Mouse (Mus musculus): ENCODE data around the gene Xylb.

Gene Xylb

DNA sequence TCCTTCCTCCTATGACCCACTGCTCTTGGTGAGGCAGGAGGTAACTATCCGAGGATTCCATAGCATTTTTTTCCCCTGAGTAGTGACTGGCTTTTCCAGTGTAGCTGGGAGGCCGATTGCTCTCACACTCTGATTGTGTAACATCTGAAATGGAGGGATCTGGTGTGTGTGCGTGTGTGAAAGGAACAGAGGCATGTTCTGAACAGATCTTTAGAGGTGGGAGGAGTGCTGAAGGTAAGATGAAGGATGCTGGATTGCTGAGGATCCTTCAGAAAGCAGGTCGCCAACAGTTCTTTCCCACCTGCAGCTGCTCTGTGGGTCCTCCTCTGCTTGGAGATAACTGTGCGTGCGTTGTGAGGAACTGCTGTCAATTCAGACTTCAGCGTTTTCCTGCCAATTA is 44.2 kb downstream of the Xylb start:
- DNase-seq (ENCODE audit: extremely low read depth, low read depth, low spot score), result no peak

GRCm38 (mm10) chr9:119401801-119402214 is 44.6 kb downstream of the Xylb start, which contains the start of gene Acvr2b:
Acvr2b (plus strand) TSS chr9:119402118.
- DNase-seq (ENCODE audit: extremely low read depth, low read depth, low spot score), result no peak

DNA sequence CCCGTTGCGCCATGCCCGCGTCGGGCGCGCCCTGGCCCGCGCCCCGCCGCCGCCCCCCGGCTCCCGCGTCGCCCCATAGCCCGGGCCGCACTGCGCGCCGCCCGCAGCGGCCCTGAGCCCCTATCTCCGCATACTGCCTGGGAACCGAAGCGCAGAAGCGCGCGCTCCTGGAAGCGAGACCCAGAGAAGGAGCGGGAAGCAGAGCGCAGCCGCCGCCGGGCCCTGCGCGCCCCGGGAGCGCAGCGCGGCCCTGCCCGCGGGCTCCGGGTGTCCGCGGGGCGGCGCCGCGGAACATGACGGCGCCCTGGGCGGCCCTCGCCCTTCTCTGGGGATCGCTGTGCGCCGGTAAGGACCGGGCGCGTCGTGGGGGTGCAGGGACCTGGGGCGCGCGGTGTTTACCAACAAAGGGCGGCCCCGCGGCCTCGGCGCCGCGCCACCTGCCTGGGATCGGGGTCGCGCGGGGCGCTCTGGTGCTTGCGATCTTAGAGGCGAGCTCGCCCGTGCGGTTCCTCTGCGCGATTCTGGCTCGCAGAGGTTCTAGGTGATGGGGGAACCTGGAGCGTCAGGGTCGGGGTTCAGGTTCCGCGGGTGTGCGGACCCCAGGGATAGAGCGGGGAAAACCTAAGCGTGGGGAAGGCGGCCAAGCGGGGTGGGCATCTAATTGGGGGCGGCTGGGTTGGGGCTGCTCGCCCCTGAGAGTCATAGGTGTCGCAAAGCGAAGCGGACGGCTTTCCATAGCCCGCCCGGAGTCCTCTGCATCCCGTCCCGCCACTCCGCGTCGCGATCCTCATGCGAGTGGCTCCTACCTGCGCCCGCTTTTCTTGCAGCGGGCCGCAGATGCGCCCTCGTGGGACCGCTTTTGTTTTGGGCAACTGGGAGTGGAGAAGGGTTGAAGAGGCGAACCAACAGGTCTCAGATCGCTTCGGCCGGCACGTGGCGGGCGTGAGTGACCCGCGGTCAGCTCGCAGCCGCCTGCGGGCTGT is 45.4 kb downstream of the Xylb start:
- DNase-seq (ENCODE audit: extremely low read depth, low read depth, low spot score), result no peak

DNA sequence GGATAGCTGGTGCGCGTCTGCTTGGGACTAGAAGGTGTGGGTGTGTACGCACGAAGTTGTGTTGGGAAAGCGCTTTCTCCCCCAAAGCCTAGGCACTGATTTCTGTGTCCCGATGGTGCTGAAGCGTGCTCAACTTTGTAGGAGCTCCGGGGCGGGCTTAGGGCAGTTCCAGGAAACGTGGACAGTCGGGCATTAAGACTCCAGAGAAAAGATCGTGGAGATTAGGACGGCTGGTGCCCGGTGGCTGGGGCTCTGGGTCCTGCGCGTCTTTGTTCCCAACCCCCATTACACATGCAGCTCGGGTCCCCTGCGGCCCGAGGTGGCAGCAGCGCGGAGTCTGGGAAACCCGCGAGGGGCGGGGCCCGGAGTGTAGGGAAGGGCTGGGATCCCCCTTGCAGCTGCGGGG is 46.1 kb downstream of the Xylb start:
- DNase-seq (ENCODE audit: extremely low read depth, low read depth, low spot score), result no peak

- DNase-seq (ENCODE audit: extremely low read depth, low read depth, low spot score), result no peak
Measured at GRCm38 (mm10) chr9:119404090-119404489, 46.9 kb downstream of the Xylb start.

DNA sequence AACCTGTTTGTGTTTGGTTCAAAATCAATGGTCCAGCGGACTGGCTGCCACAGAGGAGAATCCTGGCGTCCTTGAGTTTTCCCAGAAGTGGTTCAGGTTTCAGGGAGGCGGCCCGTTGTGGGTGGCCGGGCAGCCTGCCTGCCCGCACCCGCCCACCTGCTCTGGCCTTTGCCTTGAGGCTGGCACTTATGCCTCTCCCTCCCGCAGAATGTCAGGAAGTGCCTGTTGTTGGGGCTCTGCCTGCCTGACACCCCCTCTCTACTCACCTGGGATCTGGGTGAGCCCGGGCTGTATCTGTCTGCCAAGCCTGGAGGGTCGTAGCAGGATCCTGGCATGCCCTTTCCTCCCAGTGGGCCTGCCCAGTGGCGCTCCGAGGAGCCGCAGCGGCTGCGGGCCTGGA is 50.7 kb downstream of the Xylb start:
- no peak for DNase-seq (ENCODE audit: extremely low read depth, low read depth, low spot score)

GRCm38 (mm10) chr9:119408898-119409664 is 51.9 kb downstream of the Xylb start:
- DNase-seq (ENCODE audit: extremely low read depth, low read depth, low spot score), result no peak

GRCm38 (mm10) chr9:119409864-119410263 is 52.7 kb downstream of the Xylb start:
- DNase-seq (ENCODE audit: extremely low read depth, low read depth, low spot score), result no peak

DNA sequence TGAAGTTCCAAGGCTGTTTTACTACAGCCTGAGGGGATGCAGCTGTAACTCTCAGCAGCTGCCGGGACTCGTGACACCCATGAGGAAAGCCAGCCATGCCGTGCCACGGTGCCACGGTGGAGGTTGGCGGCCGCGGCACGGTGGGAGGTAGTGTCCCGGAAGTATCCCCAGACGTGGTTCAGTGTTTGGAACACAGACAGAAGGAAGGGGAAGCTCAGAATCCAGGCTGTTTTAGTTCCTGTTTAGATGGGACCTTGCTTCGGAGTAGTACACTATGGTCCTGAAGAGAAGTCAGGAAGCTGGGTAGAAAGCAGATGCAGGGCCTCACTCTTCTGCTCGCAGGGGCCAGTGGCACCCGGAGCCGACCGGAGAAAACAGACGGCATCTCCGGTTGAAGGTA is 60.8 kb downstream of the Xylb start:
- no peak for DNase-seq (ENCODE audit: extremely low read depth, low read depth, low spot score)

DNA sequence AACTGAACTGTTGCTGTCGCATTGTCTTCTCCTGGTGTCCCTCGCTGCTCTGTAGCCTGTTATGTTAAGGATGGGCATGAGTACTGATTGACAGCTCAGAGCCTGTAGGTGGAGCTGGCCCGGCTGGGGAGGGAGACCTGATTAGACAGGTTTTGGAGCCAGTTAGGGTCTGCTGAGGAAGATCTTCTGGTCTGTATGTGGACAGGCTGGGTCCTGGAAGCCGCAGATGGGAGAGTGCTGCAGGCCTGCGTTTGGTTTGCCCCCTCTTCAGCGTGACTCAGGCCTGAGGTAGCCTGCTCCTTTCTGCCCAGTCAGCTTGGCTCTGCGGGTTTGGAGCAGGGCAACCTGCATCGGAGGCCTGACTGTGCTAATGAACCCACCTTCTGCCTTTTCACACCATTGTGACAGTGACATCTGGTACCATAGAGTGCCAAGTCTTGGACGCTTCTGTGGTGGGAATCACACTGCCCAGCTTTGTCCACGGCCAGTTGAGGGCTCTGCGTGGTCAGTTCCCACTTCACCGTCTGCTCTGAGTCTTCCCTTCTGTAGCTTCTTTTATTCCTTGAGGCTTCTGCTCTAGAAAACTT is 62.8 kb downstream of the Xylb start:
- no peak for DNase-seq (ENCODE audit: extremely low read depth, low read depth, low spot score)

- DNase-seq (ENCODE audit: extremely low read depth, low read depth, low spot score), result no peak
Measured at GRCm38 (mm10) chr9:119425217-119425975, 68.2 kb downstream of the Xylb start.

- DNase-seq (ENCODE audit: extremely low read depth, low read depth, low spot score), result no peak
Measured at GRCm38 (mm10) chr9:119425976-119426415, 68.8 kb downstream of the Xylb start.

DNA sequence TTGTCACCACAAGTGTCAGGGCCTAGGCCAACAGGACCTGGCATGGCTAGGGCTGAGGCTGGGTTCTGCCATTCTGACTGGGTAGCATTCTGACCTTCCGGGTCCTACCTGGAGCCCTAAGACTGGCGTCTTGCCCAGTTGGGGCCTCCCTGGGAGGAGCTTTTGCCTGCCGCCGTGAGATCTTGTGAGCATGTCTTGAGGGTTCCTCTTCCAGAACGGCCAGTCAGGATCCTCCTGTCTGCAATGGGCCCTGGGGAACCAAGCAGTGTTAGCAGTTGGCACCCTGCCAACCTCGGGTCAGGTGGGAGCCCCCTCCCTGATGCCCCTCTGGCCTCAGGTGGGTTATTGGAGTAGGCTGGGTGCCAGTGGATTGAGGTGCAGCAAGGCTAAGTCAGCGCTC is 69.3 kb downstream of the Xylb start:
- DNase-seq (ENCODE audit: extremely low read depth, low read depth, low spot score), result no peak

DNA sequence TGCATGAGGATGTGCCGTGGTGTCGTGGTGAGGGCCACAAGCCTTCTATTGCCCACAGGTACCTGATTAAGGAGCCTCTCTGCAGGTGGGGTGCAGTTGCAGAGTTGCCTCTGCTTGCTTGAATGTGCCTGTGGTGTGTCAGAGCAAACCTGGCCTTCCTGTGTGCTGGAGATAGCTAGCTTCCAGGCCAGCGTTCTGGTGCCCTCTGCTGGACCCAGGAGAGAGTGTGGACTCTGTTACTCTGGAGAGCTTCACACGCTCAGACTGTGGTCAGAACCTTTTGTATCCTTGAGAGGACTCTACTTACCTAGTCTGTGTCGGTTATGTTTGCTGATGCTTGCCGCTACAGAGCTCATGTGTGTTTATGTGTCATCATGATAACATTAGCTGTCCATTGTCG is 73.1 kb downstream of the Xylb start:
- DNase-seq (ENCODE audit: extremely low read depth, low read depth, low spot score), result no peak

DNA sequence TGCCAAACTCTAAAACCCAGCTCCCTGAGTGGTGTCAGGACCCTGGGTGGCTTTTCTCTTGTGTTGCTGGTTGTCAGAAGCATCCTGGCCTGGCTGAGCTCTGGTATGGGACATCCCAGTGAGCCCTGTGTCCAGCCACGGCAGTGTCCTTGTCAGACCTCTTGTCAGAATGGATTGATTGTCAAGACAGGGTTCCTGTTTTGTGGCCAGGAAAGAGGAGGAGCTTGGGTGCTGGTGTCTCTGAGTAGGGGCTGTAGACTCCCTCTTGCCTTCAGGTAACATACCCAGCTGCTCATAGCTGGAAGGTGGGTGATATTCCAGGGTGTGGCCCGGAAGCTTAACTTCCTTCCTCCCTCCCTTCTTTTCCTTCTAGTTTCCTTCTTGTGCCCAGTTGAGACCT is 78.7 kb downstream of the Xylb start:
- DNase-seq (ENCODE audit: extremely low read depth, low read depth, low spot score), result no peak

GRCm38 (mm10) chr9:119438065-119438464 is 80.9 kb downstream of the Xylb start:
- DNase-seq (ENCODE audit: extremely low read depth, low read depth, low spot score), result no peak

- DNase-seq (ENCODE audit: extremely low read depth, low read depth, low spot score), result no peak
Measured at GRCm38 (mm10) chr9:119438498-119439000, 81.4 kb downstream of the Xylb start.

Measured in fat pad, adult 2 months (tissue).